8 mouse cellular contexts compared by ENCODE assay signal in the genomic region with DNA sequence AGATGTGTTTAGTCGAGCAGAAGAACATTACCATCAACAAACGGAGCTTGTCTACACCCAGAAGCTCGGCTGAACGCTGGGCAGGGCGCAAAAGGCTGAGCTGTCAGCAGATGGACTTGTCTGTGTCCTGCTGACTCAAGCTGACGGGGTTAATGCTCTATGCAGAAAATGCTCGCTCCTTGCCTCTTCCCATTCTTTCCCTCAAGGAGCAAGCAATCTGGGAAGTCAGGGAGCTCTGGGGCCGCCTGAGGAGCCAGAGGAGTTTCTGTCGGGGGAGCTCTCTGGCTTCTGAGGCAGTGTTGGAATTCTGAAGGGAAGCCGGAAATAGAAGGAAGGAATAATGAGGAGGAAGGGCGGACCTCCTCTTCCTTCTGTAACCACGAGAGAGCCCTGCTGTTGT.
A peak's percentile ranks its signal among the peaks of the same experiment; 100 is the strongest.
DNase-seq lines count a peak whose midpoint lies in the region; ATAC-seq lines count a peak whose summit lies in the region.

No protein-coding gene starts in this region.

- WGBS in liver, embryonic 12.5 days (ENCODE audit: insufficient replicate concordance): 27% methylated on average over 12 of the region's 12 CpGs
- WGBS in embryonic facial prominence, embryonic 14.5 days: 34% methylated on average over 12 of the region's 12 CpGs
- WGBS in limb, embryonic 10.5 days: 32% methylated on average over 12 of the region's 12 CpGs

- no peak overlapping the region for H3K9ac ChIP-seq in liver, embryonic 12.5 days
- no peak overlapping the region for H3K9ac ChIP-seq in embryonic facial prominence, embryonic 14.5 days (ENCODE audit: low read depth, low read length)

- no peaks in the 10 kb centered on the region for H3K9me3 ChIP-seq in liver, embryonic 12.5 days (replicated peaks)
- H3K9me3 ChIP-seq in embryonic facial prominence, embryonic 14.5 days (ENCODE audit: control insufficient read depth, low read length): no peaks in the 10 kb centered on the region
- no peaks in the 10 kb centered on the region for H3K9me3 ChIP-seq in limb, embryonic 10.5 days (replicated peaks)

- no peaks in the 10 kb centered on the region for H3K36me3 ChIP-seq in liver, embryonic 12.5 days
- H3K36me3 ChIP-seq in embryonic facial prominence, embryonic 14.5 days (ENCODE audit: control insufficient read depth, insufficient read depth, low read length): no peaks in the 10 kb centered on the region
- no peaks in the 10 kb centered on the region for H3K36me3 ChIP-seq in limb, embryonic 10.5 days

- H3K27ac ChIP-seq in liver, embryonic 12.5 days: no peak overlapping the region
- H3K27ac ChIP-seq in embryonic facial prominence, embryonic 14.5 days (replicated peaks; ENCODE audit: low read depth, low read length): no peak overlapping the region
- H3K27ac ChIP-seq in limb, embryonic 10.5 days: no peak overlapping the region

- DNase-seq in liver (peak; percentile 3), MN1 (ENCODE audit: low spot score) (no peak)
- DNase-seq in embryonic facial prominence, embryonic 14.5 days (ENCODE audit: low spot score): peak; percentile 45
- DNase-seq in heart, postnatal 4 days: peak; percentile 43
- DNase-seq in limb, embryonic 10.5 days (ENCODE audit: low spot score): peak; percentile 30
- DNase-seq in right cerebral cortex, postnatal 10 days (ENCODE audit: low spot score in 2 of 2): peak; percentile 39 to 40

- H3K4me3 ChIP-seq in liver, embryonic 12.5 days: no peak overlapping the region
- H3K4me3 ChIP-seq in embryonic facial prominence, embryonic 14.5 days (ENCODE audit: low read depth, low read length): no peak overlapping the region
- peak overlapping the region; percentile 22 for H3K4me3 ChIP-seq in limb, embryonic 10.5 days

- no peak overlapping the region for H3K4me2 ChIP-seq in liver, embryonic 12.5 days
- H3K4me2 ChIP-seq in embryonic facial prominence, embryonic 14.5 days (ENCODE audit: low read depth, low read length): peak overlapping the region; percentile 27; the same call in 1 of the 2 replicates

- no peaks in the 10 kb centered on the region for H3K27me3 ChIP-seq in liver, embryonic 12.5 days (replicated peaks)
- H3K27me3 ChIP-seq in embryonic facial prominence, embryonic 14.5 days (replicated peaks; ENCODE audit: control insufficient read depth, insufficient read depth, low read length): no peaks in the 10 kb centered on the region
- no peaks in the 10 kb centered on the region for H3K27me3 ChIP-seq in limb, embryonic 10.5 days (ENCODE audit: low read depth, poor library complexity, severe bottlenecking)

- H3K4me1 ChIP-seq in liver, embryonic 12.5 days: no peaks in the 10 kb centered on the region
- H3K4me1 ChIP-seq in embryonic facial prominence, embryonic 14.5 days (ENCODE audit: control insufficient read depth, insufficient read depth, low read length): 0 out of 2 replicates have a peak, but pooled peaks cover 5% of the 10 kb centered on the region
- peaks cover 6% of the 10 kb centered on the region; the same call in 1 of the 2 replicates for H3K4me1 ChIP-seq in limb, embryonic 10.5 days

- ATAC-seq in liver, embryonic 12.5 days: no peak
- peak; percentile 44; the same call in 1 of the 2 replicates for ATAC-seq in embryonic facial prominence, embryonic 14.5 days (ENCODE audit: low read depth)
- no peak for ATAC-seq in CD4-positive, CD25-positive, alpha-beta regulatory T cell, adult 4 months
